Mouse (Mus musculus) urinary bladder, postnatal 36 days (tissue): ENCODE data around the gene Lbr.
"Not testable (repeated sequence)": the region's sequence is repeated elsewhere in the genome, so short reads cannot be mapped to it uniquely, and the experiment has no call there.

Experiments
- DNase-seq, 2 experiments: peaks; one replicate each; pipeline ENCODE4 v3.0.0; 2022; ENCODE audit warnings: low spot score in 2 of 2, mixed read lengths in 1 of 2

The Lbr gene

DNA sequence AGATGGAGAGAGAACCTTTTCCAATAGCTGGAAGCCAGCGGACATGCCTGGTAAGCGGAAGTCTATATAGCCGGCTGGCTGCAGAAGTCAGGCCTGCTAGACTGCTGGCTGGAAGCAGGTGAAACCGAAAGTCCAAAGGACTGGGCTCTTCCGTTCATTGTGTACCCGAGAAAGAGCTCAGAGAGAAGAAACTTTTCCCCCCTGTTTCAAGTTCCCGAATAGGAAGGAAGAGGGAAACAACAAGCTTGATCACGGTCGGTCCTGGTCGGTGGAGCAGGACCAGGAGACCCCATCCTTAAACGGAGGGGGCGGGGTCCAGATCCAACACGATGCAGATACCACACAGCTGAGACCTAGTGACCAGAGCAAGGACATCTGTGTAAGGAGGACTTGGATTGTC, 9.6 kb upstream of the Lbr start:
- DNase-seq: no peak

DNA sequence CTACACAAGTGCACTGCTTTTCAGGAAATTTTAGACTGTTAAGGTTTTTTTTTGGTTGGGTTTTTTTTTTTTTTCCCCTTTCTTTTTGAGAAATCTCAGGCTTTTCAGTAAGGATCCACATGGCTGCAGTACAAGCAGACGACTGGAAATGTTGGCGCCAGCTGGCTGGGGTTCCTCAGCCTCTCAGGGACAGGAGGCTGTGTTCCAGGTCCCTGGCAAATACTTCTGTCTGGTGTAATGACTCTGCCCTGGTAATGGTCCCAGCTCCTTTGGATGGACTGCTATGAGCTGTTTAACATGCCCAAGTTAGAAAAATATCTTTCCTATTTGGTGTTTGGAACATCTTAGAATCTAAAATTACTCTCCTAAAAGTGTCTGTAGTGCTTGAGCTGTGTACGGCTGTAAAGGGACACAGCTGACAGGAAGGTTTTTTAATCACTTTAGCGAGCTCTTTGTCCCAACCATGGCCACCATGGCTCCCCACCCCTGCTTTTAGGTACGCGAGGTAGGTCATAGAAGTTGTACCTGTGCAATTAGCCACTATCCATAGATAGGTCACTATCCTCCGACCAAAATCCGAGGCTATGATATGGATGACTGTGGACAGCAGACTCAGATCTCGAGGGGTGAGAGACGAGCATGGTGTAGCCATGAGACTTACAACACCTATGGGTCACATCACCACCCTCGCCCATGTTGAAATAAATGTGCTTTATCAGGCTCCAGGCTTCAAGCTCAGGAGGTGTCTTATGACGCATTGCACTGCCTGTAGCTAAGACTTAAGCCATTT, 8.9 kb upstream of the Lbr start:
- DNase-seq: peak in 1 of 2 experiments; percentile 65

DNA sequence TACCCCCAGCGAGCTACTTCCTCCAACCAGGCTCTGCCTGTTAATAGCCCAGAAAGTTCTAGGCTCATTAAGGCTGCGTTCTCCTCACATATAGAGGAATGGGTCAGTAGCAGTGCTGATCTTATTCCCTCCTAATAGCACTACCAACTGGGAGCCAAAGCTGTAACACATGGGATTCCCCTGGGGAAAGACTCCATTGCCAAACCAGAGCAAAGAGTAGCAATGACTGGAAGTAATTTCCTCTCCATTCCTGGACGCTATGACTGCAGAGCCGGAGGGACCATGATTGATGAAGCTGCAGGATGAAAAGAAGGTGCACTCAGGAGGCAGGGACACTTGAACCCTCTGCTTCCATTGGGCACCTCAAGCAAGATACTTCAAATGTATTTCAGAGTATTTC, 7.6 kb upstream of the Lbr start:
- DNase-seq: no peak

DNA sequence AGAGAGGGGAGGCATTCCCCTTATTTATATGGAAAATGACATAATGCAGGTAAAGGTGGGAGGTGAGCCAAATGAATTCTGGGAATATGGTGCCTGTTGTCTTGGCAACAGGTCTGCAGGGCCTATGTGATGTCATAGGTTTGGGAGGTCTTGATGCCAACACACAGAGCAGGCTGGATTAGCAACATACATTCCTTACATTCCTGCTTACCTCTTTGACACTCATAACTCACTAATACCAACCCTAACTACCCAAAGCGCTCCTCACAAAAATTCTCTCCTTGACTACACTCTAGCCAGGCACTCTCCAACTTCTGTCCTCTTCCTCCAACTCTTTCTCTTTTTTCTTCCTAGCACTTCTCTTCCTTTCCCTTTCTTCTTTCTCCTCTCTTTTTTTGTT, 5.4 kb upstream of the Lbr start:
- no peak for DNase-seq

DNA sequence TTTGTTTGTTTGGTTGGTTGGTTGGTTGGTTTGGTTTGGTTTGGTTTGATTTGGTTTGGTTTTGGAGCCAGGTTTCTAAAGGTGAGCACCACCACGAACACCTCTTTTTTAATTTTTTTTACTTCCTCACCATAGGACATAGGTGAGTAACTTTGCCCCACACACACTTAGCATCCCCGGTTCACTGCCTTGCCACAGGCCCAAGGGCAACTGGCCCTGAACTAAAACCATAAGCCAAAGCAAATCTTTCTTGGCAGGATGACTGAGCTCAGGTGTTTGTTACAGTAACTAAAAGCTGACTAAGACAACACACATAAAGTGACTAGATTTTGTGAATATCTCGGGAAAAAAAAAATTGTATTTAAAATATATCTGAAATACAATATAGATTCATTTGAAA, 4.5 kb upstream of the Lbr start:
- DNase-seq: no peak

DNA sequence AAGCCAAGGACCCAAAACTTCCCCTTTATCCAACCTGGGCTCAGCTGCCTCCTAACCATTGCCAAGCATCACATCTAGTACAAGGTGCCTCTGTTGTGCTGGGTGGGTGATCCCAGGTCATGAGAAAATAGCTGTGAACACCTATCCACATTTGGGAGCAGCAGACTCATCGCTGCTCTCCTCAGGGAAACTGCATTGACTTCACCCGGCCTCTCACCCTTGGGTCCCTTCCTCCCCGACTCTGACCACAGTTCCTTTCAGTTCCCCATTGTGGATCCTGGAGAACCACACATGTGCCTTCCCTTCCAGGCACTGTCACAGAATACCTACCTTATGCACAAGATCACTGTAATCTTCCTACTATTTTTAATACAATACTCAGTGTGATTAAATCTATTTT, 2.9 kb upstream of the Lbr start:
- DNase-seq: no peak

DNA sequence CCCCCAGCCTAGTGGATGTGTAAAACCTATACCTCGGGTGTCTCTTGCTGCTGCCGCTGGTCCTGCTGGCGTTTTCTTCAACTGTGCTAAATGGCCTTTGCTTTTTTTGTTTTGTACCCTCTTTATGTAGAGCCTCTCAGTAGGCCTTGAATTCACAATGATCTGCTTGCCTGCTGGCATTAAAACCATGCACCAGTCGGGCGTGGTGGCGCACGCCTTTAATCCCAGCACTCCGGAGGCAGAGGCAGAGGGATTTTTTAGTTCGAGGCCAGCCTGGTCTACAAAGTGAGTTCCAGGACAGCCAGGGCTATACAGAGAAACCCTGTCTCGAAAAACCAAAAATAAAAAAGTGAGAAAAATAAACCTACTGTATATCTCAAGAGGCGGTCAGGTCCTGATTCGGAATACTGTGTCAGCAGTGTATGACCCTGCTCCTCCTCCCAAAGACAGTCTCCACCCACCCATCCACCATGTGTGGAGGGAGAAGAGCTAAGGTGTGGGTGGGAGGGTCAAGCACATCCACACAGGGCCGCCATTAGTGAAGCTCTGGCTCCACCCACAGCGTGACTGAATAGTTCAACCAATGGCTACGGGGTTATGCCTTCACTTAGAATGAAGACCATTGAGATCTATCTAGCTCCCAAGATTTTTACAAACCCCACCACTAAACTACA, 2.2 kb upstream of the Lbr start:
- no peak for DNase-seq

DNA sequence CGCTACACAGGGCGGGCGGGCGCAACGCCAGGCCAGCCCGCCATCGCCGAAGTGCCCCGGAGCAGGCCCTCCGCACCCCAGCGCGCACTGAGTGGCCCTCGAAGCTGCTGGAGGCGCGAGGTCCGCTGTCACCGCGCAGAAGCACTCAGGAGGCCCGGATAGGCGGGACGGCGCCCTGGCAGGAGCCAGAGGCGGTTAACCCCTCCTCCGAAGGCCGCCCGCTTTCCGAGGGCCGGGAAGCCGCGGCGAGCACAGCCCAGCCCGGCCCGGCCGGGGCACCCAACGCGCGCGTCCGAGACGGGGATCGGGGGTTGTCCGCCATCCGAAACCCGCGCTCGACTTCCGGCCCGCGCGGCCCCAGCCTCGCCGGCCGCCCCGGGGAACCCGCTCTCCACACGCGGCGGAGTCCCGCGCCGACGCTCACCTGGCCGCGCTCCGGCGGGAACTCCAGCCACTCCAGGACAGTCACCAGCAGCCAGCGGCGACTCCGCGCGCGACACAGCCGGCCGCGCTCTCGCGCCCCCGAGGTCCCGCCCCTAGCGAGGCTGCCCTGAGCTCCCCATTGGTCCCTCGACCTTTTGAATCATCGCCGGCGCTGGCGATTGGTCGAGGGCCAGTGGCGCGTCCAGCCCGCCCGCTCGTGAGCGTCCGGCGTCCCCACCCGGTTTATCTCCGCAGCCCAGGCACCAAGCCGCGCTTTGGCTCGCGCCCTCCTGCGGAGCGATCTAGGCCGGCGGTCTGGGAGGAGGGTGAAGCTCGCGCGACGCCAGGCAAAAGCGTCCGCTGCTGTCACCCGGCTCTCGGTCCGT, 778 bp downstream of the Lbr start:
- DNase-seq: peak; percentile 92 to 96

DNA sequence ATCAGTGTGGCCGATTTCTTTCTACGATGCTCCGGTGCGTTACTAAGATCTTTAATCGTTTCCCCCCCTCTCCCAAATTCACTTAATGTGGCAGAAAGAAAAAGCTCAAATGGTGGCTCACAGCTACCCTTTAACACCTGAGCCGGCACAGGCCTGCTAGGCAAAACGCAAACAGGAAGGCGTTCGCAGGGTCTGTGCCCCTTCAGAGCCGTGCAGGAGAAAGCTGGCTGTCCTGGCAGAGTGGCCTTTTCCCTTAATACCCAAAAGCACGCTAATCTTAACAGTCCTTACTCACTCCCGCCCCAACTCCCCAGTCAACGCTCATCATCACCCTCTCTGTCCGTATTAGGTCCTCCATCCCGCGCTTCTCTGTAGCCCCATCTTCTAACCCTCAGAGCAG, 1.4 kb downstream of the Lbr start:
- no peak for DNase-seq

DNA sequence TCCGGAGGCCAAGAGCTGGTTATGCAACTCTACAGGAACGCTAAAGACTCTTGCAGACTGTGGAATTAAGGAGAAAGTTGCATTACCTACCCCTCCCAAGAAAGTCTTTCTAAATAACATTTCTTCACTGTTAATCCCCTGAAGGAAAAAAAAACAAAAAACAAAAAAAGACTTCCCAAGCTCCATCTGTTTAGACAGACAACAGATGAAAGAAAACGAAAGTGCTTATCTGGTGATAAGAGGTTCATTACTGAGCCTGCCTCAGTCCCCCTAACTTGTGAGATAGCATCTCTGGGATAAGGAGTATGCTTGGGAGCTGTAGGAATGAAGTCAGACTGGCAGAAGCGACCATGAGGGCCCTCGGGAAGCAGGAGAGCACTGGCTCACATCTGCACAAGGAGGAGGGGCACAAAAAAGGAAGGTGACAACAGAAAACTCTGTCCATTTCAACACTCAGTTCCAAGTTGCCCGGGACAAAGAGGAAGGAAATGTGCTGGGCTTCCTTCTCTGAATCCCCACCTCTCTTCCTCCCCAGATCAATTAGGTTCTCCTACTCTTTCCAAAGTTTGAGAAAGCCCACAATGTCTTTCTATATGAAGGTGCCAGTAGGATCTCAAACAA, 3.0 kb downstream of the Lbr start:
- no peak for DNase-seq

DNA sequence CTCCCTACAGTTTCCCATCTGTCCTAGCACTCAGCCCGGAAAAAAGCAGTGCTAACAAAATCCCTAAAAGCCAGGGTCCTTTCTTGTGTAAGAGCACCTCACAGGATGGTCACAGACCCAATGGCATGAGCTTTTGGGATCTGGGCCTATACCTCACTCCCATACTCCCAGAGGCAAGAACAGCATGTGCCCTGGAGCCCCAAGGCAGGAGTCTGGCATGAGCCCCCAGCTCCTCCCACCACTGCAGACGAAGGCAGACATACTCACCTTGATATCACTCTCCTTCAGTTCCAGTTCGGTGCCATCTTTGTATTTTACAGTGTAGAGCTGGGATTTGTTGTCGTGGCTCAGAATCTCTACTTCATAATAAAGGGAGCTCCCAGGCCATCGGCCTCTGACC, 4.7 kb downstream of the Lbr start:
- no peak for DNase-seq

DNA sequence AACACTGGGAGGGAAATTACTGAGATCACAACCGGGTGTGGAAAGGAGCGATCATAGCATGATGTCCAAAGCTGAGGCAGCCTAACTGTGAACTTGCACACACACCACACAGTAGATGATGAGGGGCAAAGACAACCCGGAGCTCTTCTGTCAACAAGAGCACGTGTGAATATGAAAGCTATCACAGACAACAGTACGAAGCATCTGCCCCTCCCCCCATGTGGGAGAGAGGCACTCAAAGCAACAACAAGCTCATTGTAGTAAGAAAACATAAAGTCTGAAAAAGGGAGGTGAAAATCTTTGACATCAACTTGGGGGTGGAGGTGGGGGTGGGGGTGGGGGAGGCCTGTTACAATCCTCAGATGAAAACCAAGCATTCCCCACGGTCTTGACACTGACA, 9.7 kb downstream of the Lbr start:
- DNase-seq: no peak

DNA sequence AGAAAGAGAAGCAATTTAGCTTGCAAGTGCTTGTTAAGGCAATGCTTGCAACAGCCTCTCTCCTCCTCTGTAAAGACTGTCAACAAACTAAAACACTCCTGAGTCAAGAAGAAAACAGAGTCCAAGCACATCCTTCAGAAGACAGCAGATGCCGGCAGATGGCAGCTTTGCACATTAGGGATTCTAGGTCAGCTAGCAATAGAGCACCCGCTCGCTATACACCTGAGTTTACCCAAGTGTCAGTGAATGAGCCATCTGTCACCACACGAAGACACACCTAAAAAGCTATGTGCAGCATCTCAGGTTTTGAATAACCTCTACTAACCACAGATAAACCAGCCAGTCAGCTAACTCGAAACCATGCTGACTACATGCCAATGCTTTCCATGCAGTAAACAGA, 10.1 kb downstream of the Lbr start:
- no peak for DNase-seq

DNA sequence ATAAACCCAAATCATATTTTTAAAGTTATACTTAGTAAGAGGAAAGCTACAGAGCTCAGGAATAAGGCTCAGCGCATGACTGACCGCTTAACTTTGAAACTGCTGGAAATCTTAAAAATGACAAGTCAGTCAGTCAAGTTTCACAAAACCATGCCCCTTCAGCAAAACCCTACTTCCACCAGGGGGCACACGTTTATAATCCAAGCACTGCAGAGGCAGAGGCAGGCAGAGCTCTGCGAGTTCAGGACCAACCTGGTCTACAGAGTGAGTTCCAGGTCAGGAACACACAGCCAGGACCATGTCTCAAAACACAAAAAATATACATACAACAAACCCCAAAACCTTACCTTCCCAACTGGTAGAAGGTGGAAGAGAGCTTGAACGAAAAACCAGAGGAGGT, 14.5 kb downstream of the Lbr start:
- no peak for DNase-seq

DNA sequence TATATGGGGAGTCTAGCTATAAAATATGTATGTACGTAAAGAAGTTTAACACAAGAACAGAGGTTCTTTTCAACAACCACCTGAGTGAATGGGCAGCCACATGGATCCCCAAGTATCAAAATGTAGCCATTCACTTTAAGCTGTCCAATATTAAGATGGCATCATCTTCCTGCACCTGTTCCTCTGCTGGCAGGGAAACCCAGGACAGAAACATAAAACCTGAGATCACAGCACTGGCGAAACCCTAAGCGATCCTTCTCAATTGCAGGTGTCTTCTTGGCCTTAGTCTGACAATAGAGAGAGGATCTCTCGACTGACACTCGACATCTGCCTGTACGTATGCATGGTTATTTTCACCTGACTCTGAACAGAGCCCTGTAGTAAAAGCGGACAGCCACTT, 16.1 kb downstream of the Lbr start:
- DNase-seq: no peak

DNA sequence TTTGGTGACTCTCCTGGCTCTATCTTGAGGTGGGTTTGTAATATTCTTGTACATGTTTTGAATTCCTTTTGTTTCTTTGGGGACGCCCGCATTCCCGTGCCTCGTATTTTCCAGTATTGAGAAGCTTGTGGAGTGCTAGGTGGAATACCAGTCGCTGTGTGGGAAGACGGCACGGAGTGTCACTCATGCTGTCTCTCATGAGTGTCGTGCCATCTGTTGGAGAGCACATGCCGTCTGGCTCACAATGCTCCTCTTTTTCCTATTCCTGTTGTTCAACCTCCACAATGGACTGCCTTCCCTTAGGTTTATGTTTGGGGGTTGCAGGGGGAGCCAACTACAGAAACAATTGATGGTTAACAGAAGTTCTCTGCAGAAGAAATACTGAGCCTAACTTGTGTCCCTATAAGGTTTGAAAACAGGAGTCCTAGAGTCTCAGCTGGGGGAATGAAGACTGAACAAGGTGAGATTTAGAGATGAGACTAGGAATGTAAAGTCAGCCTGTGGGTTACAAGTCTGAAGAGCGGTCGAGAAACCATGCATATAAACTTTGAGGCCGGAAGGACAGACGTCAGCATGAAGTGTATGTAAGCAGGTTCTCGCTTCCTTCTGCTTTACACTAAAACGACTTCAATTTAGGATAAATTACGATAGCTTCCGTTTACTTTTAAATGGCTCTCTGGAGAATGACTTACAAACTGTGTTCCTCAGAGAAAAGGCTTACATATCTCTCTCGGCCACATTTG, 31.2 kb downstream of the Lbr start:
- no peak for DNase-seq

DNA sequence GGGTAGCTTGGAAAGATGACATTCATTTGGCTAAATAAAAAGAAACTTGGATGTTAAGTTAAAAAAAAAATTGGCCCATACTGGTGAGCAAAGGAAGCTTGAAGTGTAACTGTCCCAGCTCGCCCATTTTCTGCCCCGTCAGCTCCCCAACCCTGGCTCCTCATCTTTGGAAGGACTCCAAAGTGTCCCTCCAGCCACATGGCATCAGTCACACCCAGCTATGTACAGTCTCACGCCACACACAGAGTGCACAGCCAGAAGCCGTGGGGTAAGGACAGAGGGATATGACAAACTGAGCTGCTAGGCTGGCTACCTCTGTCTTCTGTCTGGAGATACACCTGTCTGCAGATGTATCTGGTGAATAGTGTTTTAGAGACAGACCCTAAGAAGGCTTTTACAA, 42.2 kb downstream of the Lbr start:
- no peak for DNase-seq

DNA sequence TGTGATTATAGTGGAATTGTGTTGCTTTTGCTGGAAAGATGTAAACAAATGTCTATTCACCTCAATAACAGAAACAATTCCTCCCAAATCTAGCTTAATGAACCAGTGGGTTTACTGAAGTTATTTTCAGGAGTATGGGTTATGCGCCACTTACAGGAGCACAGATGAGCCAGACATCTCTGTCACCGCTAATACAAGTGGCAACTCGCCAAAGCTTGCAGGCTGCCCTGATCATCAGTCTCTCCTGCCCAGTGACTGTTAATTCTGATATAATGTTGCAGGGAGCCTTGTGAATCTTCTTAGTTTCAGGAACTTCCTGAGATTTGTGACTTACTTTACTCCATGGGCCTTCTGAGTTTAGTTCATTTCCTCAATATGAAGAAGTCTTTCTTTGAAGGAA, 42.9 kb downstream of the Lbr start:
- no peak for DNase-seq

DNA sequence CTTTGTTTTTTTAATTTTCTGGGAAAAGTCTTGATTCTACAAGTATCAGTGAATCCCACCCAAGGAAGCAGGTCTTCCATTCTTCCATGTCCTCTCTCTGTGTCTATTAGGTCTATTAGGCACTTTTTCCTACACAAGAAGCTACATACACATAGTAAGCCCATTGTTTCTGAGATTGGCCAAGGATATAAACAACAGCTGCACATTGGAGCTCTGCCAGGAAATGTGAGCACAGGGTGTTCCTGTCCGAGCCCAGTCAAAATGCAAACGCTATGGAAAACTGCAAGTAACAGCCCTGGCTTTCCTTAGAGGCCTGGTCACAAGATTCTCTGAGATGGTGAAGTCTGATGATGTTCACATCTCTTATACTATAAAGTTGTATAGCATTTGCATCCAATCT, 49.3 kb downstream of the Lbr start:
- DNase-seq: peak in 1 of 2 experiments; percentile 23

DNA sequence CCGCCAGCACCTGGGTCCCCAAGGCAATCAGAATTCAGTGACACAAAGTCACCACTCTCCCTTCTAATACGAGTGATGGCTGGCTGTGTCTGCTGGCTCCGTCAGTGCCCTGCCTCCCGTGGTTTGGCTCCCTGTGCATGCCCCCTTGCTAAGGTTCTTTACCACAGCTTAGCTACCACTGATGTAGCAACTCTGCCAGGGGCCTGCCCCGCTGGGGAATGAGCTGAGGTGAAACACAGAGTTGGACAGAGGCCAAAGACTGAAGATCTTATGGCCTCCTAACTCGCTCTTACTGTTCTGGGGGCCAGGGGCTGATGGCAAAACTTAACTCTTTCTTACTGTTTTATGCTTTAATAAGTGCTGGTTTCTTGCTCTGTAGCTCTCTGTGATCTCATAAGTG, 52.9 kb downstream of the Lbr start:
- DNase-seq: no peak

DNA sequence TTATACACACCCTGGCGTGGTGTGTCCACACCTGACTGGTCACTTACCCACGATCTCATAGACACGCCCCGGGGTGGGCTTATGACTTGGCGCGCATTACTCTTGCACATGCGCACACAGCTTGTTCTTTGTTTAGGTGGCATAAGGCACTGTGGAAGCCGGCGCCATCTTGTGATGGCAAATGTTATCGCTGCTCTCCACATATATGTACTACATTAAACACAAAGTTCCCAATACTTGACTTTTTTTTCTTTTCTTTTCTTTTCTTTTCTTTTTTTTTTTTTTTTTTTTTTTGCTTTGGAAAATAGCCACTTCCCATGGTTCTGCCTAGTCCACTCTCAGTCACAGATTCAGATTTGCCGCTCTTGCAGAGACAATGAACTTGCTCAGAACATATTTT, 60.2 kb downstream of the Lbr start:
- not testable (repeated sequence) for DNase-seq

DNA sequence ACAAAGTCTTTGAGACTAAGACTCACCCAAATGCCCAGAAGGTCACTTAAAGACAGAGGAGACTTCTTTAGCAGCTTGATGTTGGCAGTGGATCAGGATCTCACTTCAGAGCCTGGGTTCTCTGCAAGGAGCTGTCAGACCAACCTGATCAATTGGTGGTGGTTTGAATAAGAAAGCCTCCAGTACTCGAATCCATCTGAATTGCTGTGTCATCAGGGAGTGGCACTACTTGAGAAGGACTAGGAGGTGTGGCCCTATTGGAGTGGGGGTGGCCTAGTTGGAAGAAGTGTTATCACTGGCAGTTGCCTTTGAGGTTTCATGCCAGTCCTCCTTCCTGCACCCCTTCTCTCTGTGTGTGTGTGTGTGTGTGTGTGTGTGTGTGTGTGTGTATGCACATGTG, 66.3 kb downstream of the Lbr start:
- DNase-seq: no peak
